Mouse (Mus musculus) MEL-GATA-1-ER (cell line): ENCODE measurements around the gene Med8.

ENCODE experiments used
- DNase-seq: peaks from one replicate; pipeline ENCODE4 v3.0.0-alpha.2; 2012; ENCODE audit warnings: low read depth; ENCODE audit errors: extremely low read depth

Gene Med8

GRCm38 (mm10) chr4:118409142-118409900, at the start of gene Med8, which contains the start of gene Szt2:
Gene Med8 (plus strand): TSS chr4:118409337.
Gene Szt2 (minus strand): TSS chr4:118409273.
- peak; percentile 86 for DNase-seq

GRCm38 (mm10) chr4:118359896-118360720, 49.0 kb upstream of the Med8 start:
- DNase-seq = peak; percentile 23

- DNase-seq = no peak
Observed at GRCm38 (mm10) chr4:118361451-118361850, 47.7 kb upstream of the Med8 start.

DNA sequence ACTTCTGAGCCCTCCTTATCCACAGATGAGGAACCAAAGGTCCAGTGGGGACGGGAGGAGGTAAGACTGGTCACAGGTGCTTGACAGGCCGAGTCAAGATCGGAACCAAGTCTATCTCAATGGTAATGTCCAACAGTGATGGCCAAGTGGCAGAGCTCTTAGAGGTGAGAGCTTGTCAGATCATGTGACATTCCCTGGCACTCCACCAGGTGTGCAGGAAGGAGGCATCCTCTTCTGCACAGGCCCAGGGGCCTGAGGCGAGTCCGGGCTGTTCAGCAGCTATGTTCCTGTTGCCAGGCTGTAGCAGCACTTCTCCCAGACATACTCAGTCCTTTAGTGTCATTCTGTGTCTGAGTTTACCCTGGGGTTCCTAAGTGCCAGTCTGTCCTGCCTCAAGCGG, 46.3 kb upstream of the Med8 start:
- DNase-seq = no peak

- DNase-seq = no peak
Observed at GRCm38 (mm10) chr4:118363985-118364384, 45.2 kb upstream of the Med8 start.

DNA sequence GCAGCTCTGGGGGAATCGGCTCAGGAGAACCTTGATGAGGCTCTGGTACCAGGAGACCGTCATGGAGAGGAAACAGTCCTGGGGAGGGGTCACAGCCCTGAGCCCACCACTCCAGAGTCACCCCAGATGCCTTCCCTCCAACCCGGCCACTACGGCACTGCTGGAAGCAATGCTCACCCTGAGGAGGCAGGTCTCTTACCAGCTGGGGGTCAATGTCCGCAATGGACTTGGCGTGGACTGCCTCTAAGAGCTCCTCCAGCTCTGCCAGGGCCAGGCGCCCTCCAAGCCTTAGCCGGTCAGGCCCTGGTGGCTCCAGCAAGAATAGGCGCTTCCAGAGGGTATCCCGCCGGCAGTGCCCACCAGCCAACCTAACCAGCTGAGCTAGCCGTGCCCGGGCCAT, 44.5 kb upstream of the Med8 start:
- DNase-seq = no peak

GRCm38 (mm10) chr4:118365991-118366390, 43.1 kb upstream of the Med8 start:
- no peak for DNase-seq

DNA sequence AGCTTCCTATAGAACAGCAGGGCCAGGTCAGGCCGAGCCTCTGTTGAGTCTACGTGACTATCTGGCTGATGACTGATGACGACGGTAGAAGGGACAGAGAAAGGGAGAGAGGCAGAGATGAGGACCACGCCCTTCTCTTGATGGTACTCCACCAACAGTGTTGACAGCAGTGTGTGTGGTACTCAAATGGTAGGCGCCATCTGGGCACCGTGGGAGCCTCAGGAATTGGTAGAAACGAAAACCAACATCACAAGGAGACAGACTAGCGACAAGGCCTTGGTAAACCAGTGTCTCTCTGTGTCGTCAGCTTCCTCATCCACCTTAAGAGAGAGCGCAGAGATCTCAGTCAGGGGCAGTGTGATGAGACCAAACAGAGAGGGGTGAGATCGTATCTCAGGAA, 41.6 kb upstream of the Med8 start:
- DNase-seq = no peak

- DNase-seq = no peak
Observed at GRCm38 (mm10) chr4:118368616-118369015, 40.5 kb upstream of the Med8 start.

- DNase-seq = no peak
Observed at GRCm38 (mm10) chr4:118371822-118372221, 37.3 kb upstream of the Med8 start.

GRCm38 (mm10) chr4:118375999-118376398, 33.1 kb upstream of the Med8 start:
- no peak for DNase-seq

GRCm38 (mm10) chr4:118383271-118383670, 25.9 kb upstream of the Med8 start:
- DNase-seq = no peak

- DNase-seq = no peak
Observed at GRCm38 (mm10) chr4:118387316-118387715, 21.8 kb upstream of the Med8 start.

DNA sequence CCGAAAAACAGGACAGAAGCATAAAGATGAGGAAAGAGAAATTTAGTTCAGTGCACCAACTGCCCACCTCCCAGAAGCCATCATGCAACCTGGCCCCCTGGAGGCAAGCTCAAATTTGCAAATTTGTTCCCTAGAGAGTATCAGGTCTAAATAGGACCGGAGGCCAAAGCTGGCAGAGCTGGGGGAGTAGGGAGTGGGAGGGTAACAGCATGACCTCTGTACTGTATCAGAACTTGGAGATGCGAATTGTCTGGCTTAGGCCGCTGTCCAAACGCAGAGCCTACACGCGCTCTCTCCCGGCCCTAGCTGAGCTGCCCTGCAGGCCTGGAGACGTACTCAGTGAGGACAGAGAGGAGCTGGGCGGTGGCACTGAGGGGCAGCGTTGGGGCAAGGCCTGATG, 19.0 kb upstream of the Med8 start:
- no peak for DNase-seq

- DNase-seq = no peak
Observed at GRCm38 (mm10) chr4:118394505-118394904, 14.6 kb upstream of the Med8 start.

DNA sequence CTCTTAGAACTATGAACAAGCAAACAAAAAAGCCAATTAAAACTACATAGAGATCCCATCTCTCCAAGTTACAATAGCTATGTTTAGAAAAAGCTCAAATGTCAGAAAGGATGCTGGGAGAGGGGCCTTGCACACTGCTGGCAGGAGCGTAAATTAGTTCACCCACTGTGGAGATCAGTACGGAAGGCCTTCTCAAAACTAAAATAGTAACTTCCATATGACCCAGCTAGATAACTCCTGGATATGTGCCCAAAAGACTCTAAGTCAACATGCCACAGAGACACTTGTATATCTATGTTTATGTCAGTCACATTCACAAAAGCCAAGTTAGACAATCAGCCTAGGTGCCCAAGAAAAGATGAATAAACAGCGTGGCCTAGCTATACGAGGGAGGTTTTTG, 13.8 kb upstream of the Med8 start:
- DNase-seq = peak; percentile 62

GRCm38 (mm10) chr4:118396433-118396832, 12.7 kb upstream of the Med8 start:
- no peak for DNase-seq

DNA sequence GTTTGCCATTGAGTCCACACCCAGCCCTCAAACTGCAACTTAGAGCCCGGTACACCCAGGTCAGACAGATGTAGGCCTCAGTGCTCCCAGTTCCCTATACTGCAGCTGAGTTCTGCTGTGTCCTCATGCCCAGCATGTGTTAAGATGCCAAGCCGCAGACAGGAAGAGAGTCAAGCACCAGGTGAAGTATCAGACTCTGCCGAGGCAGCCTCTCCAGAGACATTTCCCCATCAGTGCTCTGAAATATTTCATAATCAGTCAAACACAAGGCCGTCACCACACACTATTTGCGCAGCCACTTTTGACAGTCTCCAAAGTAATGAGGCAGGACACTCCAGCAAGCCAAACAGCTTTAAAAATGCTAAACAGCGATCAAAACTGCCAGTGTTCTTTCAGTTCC, 10.7 kb upstream of the Med8 start:
- DNase-seq = no peak

DNA sequence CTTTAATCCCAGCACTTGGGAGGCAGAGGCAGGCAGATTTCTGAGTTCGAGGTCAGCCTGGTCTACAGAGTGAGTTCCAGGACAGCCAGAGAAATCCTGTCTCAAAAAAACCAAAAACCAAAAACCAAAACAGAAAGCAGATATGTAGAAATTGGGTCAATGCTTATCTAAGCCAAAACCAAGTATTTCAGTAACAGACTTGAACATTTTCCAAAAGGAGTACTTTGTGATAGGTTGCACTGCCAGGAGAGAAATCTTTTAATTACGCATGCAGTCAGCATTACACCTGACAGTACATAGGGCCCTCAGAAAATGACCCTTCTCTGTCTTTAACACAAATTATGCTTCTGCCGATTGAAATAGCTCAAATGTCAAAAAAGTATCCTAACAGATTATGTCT, 7.7 kb upstream of the Med8 start:
- no peak for DNase-seq

DNA sequence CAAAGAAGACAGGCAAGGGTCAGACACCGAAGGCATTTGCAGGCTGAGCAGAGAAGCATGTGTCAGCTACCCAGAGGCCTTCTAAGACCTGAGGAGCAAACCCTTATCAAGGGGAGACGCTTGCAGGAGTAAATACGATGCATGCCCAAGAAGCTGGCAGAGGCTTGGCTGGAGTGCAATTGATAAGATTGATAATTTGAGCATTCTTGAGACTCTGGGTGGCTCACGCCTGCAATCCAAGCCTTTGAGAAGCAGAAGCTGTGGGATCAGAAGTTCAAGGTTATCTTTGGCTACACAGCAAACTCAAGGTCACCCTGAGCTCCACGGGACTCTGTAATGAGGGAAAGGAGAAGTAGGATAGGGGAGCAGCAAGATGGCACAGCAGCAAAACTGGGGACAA, 7.2 kb upstream of the Med8 start:
- DNase-seq = no peak

GRCm38 (mm10) chr4:118402701-118403100, 6.4 kb upstream of the Med8 start:
- DNase-seq = no peak

GRCm38 (mm10) chr4:118410871-118411270, 1.7 kb downstream of the Med8 start:
- DNase-seq = no peak

GRCm38 (mm10) chr4:118413553-118413952, 4.4 kb downstream of the Med8 start:
- DNase-seq = no peak
